Mouse (Mus musculus) adrenal gland, postnatal 0 days (tissue): ENCODE results near the gene Gm21778. TPM values are rescaled to one million over a fixed set of nuclear protein-coding genes. Genes with fewer than 3 reads are reported as not detected.

Experiments used
- polyA plus RNA-seq: library from polyadenylated mRNA; unstranded; fragments of >200 nt; fragmentation: Nextera tagmentation; extraction: Ambion mirVana; gene quantifications from 2 replicates; pipeline ENCODE4 v1.2.1, GENCODE M21; 2015

The Gm21778 gene
- not detected in 2 replicates for polyA plus RNA-seq

GRCm38 (mm10) chrY:5942160-5942559 is at the start of gene Gm21778:
TSS of gene Gm21778 (plus strand) at chrY:5942460.

Other genes starting within 250 kb of the Gm21778 start
- not detected in 2 replicates for gene Gm20914, start 216.5 kb upstream of the Gm21778 start, polyA plus RNA-seq
- gene Gm28171, start 149.1 kb upstream of the Gm21778 start, polyA plus RNA-seq: not detected in 2 replicates